Comparison of ENCODE assay signal across 8 mouse cellular contexts in the genomic region with DNA sequence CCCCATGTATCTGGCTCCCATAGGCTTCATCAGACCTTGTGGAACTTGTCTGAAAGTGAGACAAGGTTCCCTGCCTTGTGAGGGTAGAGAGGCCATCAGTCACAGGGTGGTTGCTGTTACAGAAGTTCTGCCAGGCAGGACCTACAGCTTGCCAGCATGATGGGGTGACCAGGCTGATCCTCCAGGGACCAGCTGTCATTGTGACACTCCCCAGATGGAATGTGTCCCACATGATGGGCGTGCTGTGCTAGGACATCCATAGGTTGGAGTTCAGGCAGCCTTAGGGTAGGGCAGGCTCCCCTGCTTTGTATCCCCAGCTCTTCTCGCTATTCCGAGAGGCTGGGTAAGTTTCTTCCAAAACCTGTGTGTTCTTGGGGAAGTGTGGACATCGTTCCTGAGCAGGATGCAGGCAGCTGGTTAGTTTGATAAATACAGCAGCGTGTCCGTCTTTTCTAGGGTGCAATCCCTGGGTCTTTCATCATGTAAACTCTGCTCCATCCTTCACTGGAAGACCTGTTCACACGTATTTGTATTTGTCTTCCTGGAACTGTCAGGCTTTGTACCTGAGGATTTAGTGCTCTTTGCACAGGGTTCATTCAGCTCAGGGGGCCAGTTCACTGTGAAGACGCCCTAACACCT. TPM values are rescaled to one million over a fixed set of nuclear protein-coding genes. Genes with fewer than 3 reads are reported as not detected.
A peak's percentile ranks its signal among the peaks of the same experiment; 100 is the strongest.
DNase-seq lines count a peak whose midpoint lies in the region; ATAC-seq and TF ChIP-seq lines count a peak whose summit lies in the region.

No protein-coding gene starts in this region.

- H3K4me2 ChIP-seq in embryonic facial prominence, embryonic 15.5 days (replicated peaks) = peak overlapping the region; percentile 98
- peak overlapping the region; percentile 100 for H3K4me2 ChIP-seq in intestine, postnatal 0 days (replicated peaks; ENCODE audit: low read depth)
- H3K4me2 ChIP-seq in neural tube, embryonic 14.5 days (ENCODE audit: low read depth, low read length) = peak overlapping the region; percentile 78

- H3K4me3 ChIP-seq in lung, adult 2 months (replicated peaks; ENCODE audit: extremely low read depth, low read depth, low read length) = peak overlapping the region; percentile 89
- H3K4me3 ChIP-seq in embryonic facial prominence, embryonic 15.5 days (replicated peaks) = peak overlapping the region; percentile 61
- peak overlapping the region; percentile 74 for H3K4me3 ChIP-seq in intestine, postnatal 0 days (ENCODE audit: low read depth, low read length)
- peak overlapping the region; percentile 48; the same call in 1 of the 2 replicates for H3K4me3 ChIP-seq in neural tube, embryonic 14.5 days (ENCODE audit: low read depth, low read length)

- no peak for TF ChIP-seq POLR2A in lung, adult 2 months (IDR thresholded peaks at IDR 0.05; ENCODE audit: borderline replicate concordance, extremely low read depth, low read depth, low read length)

- H3K27me3 ChIP-seq in embryonic facial prominence, embryonic 15.5 days = peaks cover 21% of the 10 kb centered on the region
- H3K27me3 ChIP-seq in intestine, postnatal 0 days (replicated peaks; ENCODE audit: control insufficient read depth, insufficient read depth, low read length) = no peaks in the 10 kb centered on the region
- no peaks in the 10 kb centered on the region for H3K27me3 ChIP-seq in neural tube, embryonic 14.5 days (ENCODE audit: control insufficient read depth, insufficient read depth, low read length)

- no peak for TF ChIP-seq CTCF in lung, adult 2 months (IDR thresholded peaks at IDR 0.05; ENCODE audit: insufficient read depth, low read length)
- TF ChIP-seq CTCF in intestine, postnatal 0 days (IDR thresholded peaks at IDR 0.05; ENCODE audit: low read depth) = no peak

- no peaks in the 10 kb centered on the region for H3K9me3 ChIP-seq in embryonic facial prominence, embryonic 15.5 days (replicated peaks)
- no peaks in the 10 kb centered on the region for H3K9me3 ChIP-seq in intestine, postnatal 0 days (ENCODE audit: control insufficient read depth)
- no peaks in the 10 kb centered on the region for H3K9me3 ChIP-seq in neural tube, embryonic 14.5 days (ENCODE audit: control insufficient read depth, low read length)

- peak overlapping the region; percentile 78 for H3K27ac ChIP-seq in embryonic facial prominence, embryonic 15.5 days (replicated peaks)
- H3K27ac ChIP-seq in intestine, postnatal 0 days (ENCODE audit: low read depth, low read length) = no peak overlapping the region
- peak overlapping the region; percentile 16; the same call in 1 of the 2 replicates for H3K27ac ChIP-seq in neural tube, embryonic 14.5 days (ENCODE audit: low read depth, low read length)

- peaks cover 7% of the 10 kb centered on the region; the same call in 1 of the 2 replicates for H3K4me1 ChIP-seq in lung, adult 2 months (ENCODE audit: control insufficient read depth, insufficient read depth, low read length)
- H3K4me1 ChIP-seq in embryonic facial prominence, embryonic 15.5 days = peaks cover 61% of the 10 kb centered on the region
- peaks cover 5% of the 10 kb centered on the region; the same call in 1 of the 2 replicates for H3K4me1 ChIP-seq in intestine, postnatal 0 days (replicated peaks; ENCODE audit: control insufficient read depth, insufficient read depth, low read length)
- H3K4me1 ChIP-seq in neural tube, embryonic 14.5 days (ENCODE audit: control insufficient read depth, insufficient read depth, low read length) = 0 out of 2 replicates have a peak, but pooled peaks cover 10% of the 10 kb centered on the region

- DNase-seq in lung, adult 2 months = no peak
- no peak for DNase-seq in lung, postnatal 14 days
- no peak for DNase-seq in adrenal gland, adult 18-20 months (ENCODE audit: low spot score in 2 of 2)
- DNase-seq in left cerebral cortex, adult 9 months (ENCODE audit: low spot score in 2 of 2) = no peak
- no peak for DNase-seq in left cerebral cortex, adult 8-10 months (ENCODE audit: low spot score in 2 of 2)

- no peak overlapping the region for H3K9ac ChIP-seq in embryonic facial prominence, embryonic 15.5 days
- peak overlapping the region; percentile 58; the same call in 1 of the 2 replicates for H3K9ac ChIP-seq in intestine, postnatal 0 days (ENCODE audit: low read depth, low read length)
- H3K9ac ChIP-seq in neural tube, embryonic 14.5 days (replicated peaks; ENCODE audit: low read depth, low read length) = peak overlapping the region; percentile 58

- H3K36me3 ChIP-seq in embryonic facial prominence, embryonic 15.5 days = no peaks in the 10 kb centered on the region
- H3K36me3 ChIP-seq in intestine, postnatal 0 days (ENCODE audit: control insufficient read depth, insufficient read depth) = no peaks in the 10 kb centered on the region
- no peaks in the 10 kb centered on the region for H3K36me3 ChIP-seq in neural tube, embryonic 14.5 days (ENCODE audit: control insufficient read depth, insufficient read depth, low read length)

- 25% methylated on average over 8 of the region's 8 CpGs for WGBS in lung, adult 2 months
- WGBS in embryonic facial prominence, embryonic 15.5 days = 17% methylated on average over 8 of the region's 8 CpGs
- WGBS in intestine, postnatal 0 days = 6% methylated on average over 8 of the region's 8 CpGs
- 8% methylated on average over 8 of the region's 8 CpGs for WGBS in neural tube, embryonic 14.5 days

- no peak for ATAC-seq in embryonic facial prominence, embryonic 15.5 days (ENCODE audit: insufficient number of reproducible peaks, low FRiP score, low TSS enrichment, low read depth)
- ATAC-seq in intestine, postnatal 0 days = no peak
- no peak for ATAC-seq in neural tube, embryonic 14.5 days (ENCODE audit: low read depth)

RNA-seq across cellular contexts. Expression of a gene that starts 0.5 kb away (rescaled TPM):
- polyA plus RNA-seq in lung, adult 2 months (2012; rRNA removed) = 237 and 258 TPM in 2 replicates
- polyA plus RNA-seq in embryonic facial prominence, embryonic 15.5 days (2015; fragmentation: Nextera tagmentation; extraction: Ambion mirVana) = 32.0 and 34.6 TPM in 2 replicates
- 2.6 and 3.5 TPM in 2 replicates for polyA plus RNA-seq in intestine, postnatal 0 days (2015; fragmentation: Nextera tagmentation; extraction: Ambion mirVana)
- 39.5 and 42.7 TPM in 2 replicates for polyA plus RNA-seq in neural tube, embryonic 14.5 days (2014; fragmentation: Nextera tagmentation; extraction: Ambion mirVana)
- total RNA-seq in adrenal gland, adult 18-20 months (2021) = 1 to 10 TPM; 3.1 to 6.1 TPM
- 100 to 1,000 TPM; 103 to 113 (median 105) TPM for total RNA-seq in left cerebral cortex, adult 8-10 months (2022)
